Mouse (Mus musculus): ENCODE results near the gene Ccl6. TPM values are rescaled to one million over a fixed set of nuclear protein-coding genes. Genes with fewer than 3 reads are reported as not detected.

The Ccl6 gene
- polyA plus RNA-seq, 1 experiment from 2014 or later: 0.80 TPM

- 66% methylated on average over 9 of the region's 9 CpGs for WGBS
- no peaks in the 10 kb centered on the region for H3K27me3 ChIP-seq (ENCODE audit: control insufficient read depth, insufficient read depth, low read length)
- DNase-seq (ENCODE audit: low spot score) (no peak), ATAC-seq (replicated peaks; ENCODE audit: low FRiP score) (no peak)
- H3K4me1 ChIP-seq (replicated peaks; ENCODE audit: control insufficient read depth, insufficient read depth, low read length): no peaks in the 10 kb centered on the region
- no peaks in the 10 kb centered on the region for H3K9me3 ChIP-seq (ENCODE audit: control insufficient read depth, low read length)
- H3K4me2 ChIP-seq (ENCODE audit: low read depth, low read length, severe bottlenecking): no peak overlapping the region
- H3K4me3 ChIP-seq (ENCODE audit: low read depth, low read length): no peak overlapping the region
- no peaks in the 10 kb centered on the region for H3K36me3 ChIP-seq (ENCODE audit: control insufficient read depth, insufficient read depth, low read length)
- no peak overlapping the region for H3K27ac ChIP-seq (ENCODE audit: low read depth, low read length)
- no peak overlapping the region for H3K9ac ChIP-seq (ENCODE audit: low read length)
These were observed 20.1 kb downstream of the Ccl6 start for GRCm38 (mm10) chr11:83572834-83573233.

GRCm38 (mm10) chr11:83572223-83572622, 20.7 kb downstream of the Ccl6 start:
- ATAC-seq (replicated peaks; ENCODE audit: low FRiP score) (no peak), DNase-seq (ENCODE audit: low spot score) (no peak)
- no peaks in the 10 kb centered on the region for H3K9me3 ChIP-seq (ENCODE audit: control insufficient read depth, low read length)
- no peak overlapping the region for H3K9ac ChIP-seq (ENCODE audit: low read length)
- H3K4me3 ChIP-seq (ENCODE audit: low read depth, low read length): no peak overlapping the region
- no peak overlapping the region for H3K4me2 ChIP-seq (ENCODE audit: low read depth, low read length, severe bottlenecking)
- 93% methylated on average over 8 of the region's 8 CpGs for WGBS
- H3K4me1 ChIP-seq (replicated peaks; ENCODE audit: control insufficient read depth, insufficient read depth, low read length): no peaks in the 10 kb centered on the region
- H3K36me3 ChIP-seq (ENCODE audit: control insufficient read depth, insufficient read depth, low read length): no peaks in the 10 kb centered on the region
- no peak overlapping the region for H3K27ac ChIP-seq (ENCODE audit: low read depth, low read length)
- no peaks in the 10 kb centered on the region for H3K27me3 ChIP-seq (ENCODE audit: control insufficient read depth, insufficient read depth, low read length)

GRCm38 (mm10) chr11:83570189-83570588, 22.7 kb downstream of the Ccl6 start:
- no peaks in the 10 kb centered on the region for H3K36me3 ChIP-seq (ENCODE audit: control insufficient read depth, insufficient read depth, low read length)
- H3K9ac ChIP-seq (ENCODE audit: low read length): no peak overlapping the region
- DNase-seq (ENCODE audit: low spot score): no peak
- H3K4me2 ChIP-seq (ENCODE audit: low read depth, low read length, severe bottlenecking): no peak overlapping the region
- H3K9me3 ChIP-seq (ENCODE audit: control insufficient read depth, low read length): no peaks in the 10 kb centered on the region
- 91% methylated on average over 2 of the region's 2 CpGs for WGBS
- H3K27ac ChIP-seq (ENCODE audit: low read depth, low read length): no peak overlapping the region
- H3K4me1 ChIP-seq (replicated peaks; ENCODE audit: control insufficient read depth, insufficient read depth, low read length): no peaks in the 10 kb centered on the region
- no peak overlapping the region for H3K4me3 ChIP-seq (ENCODE audit: low read depth, low read length)
- no peaks in the 10 kb centered on the region for H3K27me3 ChIP-seq (ENCODE audit: control insufficient read depth, insufficient read depth, low read length)
- no peak for ATAC-seq (replicated peaks; ENCODE audit: low FRiP score)

GRCm38 (mm10) chr11:83569249-83569648, 23.6 kb downstream of the Ccl6 start:
- H3K27ac ChIP-seq (ENCODE audit: low read depth, low read length): no peak overlapping the region
- no peaks in the 10 kb centered on the region for H3K27me3 ChIP-seq (ENCODE audit: control insufficient read depth, insufficient read depth, low read length)
- WGBS: 96% methylated on average over 7 of the region's 7 CpGs
- no peak overlapping the region for H3K4me3 ChIP-seq (ENCODE audit: low read depth, low read length)
- H3K9ac ChIP-seq (ENCODE audit: low read length): no peak overlapping the region
- no peak overlapping the region for H3K4me2 ChIP-seq (ENCODE audit: low read depth, low read length, severe bottlenecking)
- H3K36me3 ChIP-seq (ENCODE audit: control insufficient read depth, insufficient read depth, low read length): no peaks in the 10 kb centered on the region
- DNase-seq (ENCODE audit: low spot score): no peak
- no peaks in the 10 kb centered on the region for H3K9me3 ChIP-seq (ENCODE audit: control insufficient read depth, low read length)
- H3K4me1 ChIP-seq (replicated peaks; ENCODE audit: control insufficient read depth, insufficient read depth, low read length): no peaks in the 10 kb centered on the region
- no peak for ATAC-seq (replicated peaks; ENCODE audit: low FRiP score)

GRCm38 (mm10) chr11:83568786-83569185, 24.1 kb downstream of the Ccl6 start:
- Histone ChIP-seq H3K9me3 (ENCODE audit: control insufficient read depth, low read length) (no peaks in the 10 kb centered on the region), H3K36me3 (ENCODE audit: control insufficient read depth, insufficient read depth, low read length) (no peaks in the 10 kb centered on the region), H3K9ac (ENCODE audit: low read length) (no peak overlapping the region), H3K27me3 (ENCODE audit: control insufficient read depth, insufficient read depth, low read length) (no peaks in the 10 kb centered on the region), H3K4me3 (ENCODE audit: low read depth, low read length) (no peak overlapping the region), H3K27ac (ENCODE audit: low read depth, low read length) (no peak overlapping the region), H3K4me1 (replicated peaks; ENCODE audit: control insufficient read depth, insufficient read depth, low read length) (no peaks in the 10 kb centered on the region), H3K4me2 (ENCODE audit: low read depth, low read length, severe bottlenecking) (no peak overlapping the region)
- DNase-seq (ENCODE audit: low spot score) (no peak), ATAC-seq (replicated peaks; ENCODE audit: low FRiP score) (no peak)
- WGBS: 84% methylated on average over 3 of the region's 3 CpGs

- no peak overlapping the region for H3K4me3 ChIP-seq (ENCODE audit: low read depth, low read length)
- H3K27me3 ChIP-seq (ENCODE audit: control insufficient read depth, insufficient read depth, low read length): no peaks in the 10 kb centered on the region
- 91% methylated on average over 9 of the region's 9 CpGs for WGBS
- no peaks in the 10 kb centered on the region for H3K4me1 ChIP-seq (replicated peaks; ENCODE audit: control insufficient read depth, insufficient read depth, low read length)
- H3K4me2 ChIP-seq (ENCODE audit: low read depth, low read length, severe bottlenecking): no peak overlapping the region
- no peak for DNase-seq (ENCODE audit: low spot score)
- H3K36me3 ChIP-seq (ENCODE audit: control insufficient read depth, insufficient read depth, low read length): no peaks in the 10 kb centered on the region
- no peak overlapping the region for H3K9ac ChIP-seq (ENCODE audit: low read length)
- no peak for ATAC-seq (replicated peaks; ENCODE audit: low FRiP score)
- H3K27ac ChIP-seq (ENCODE audit: low read depth, low read length): no peak overlapping the region
- H3K9me3 ChIP-seq (ENCODE audit: control insufficient read depth, low read length): no peaks in the 10 kb centered on the region
These were observed 24.8 kb downstream of the Ccl6 start for GRCm38 (mm10) chr11:83568061-83568460.

- no peak overlapping the region for H3K27ac ChIP-seq (ENCODE audit: low read depth, low read length)
- H3K36me3 ChIP-seq (ENCODE audit: control insufficient read depth, insufficient read depth, low read length): no peaks in the 10 kb centered on the region
- 70% methylated on average over 7 of the region's 7 CpGs for WGBS
- H3K27me3 ChIP-seq (ENCODE audit: control insufficient read depth, insufficient read depth, low read length): no peaks in the 10 kb centered on the region
- H3K9ac ChIP-seq (ENCODE audit: low read length): no peak overlapping the region
- no peak for ATAC-seq (replicated peaks; ENCODE audit: low FRiP score)
- no peak for DNase-seq (ENCODE audit: low spot score)
- no peaks in the 10 kb centered on the region for H3K9me3 ChIP-seq (ENCODE audit: control insufficient read depth, low read length)
- H3K4me2 ChIP-seq (ENCODE audit: low read depth, low read length, severe bottlenecking): no peak overlapping the region
- no peak overlapping the region for H3K4me3 ChIP-seq (ENCODE audit: low read depth, low read length)
- no peaks in the 10 kb centered on the region for H3K4me1 ChIP-seq (replicated peaks; ENCODE audit: control insufficient read depth, insufficient read depth, low read length)
These were observed 25.6 kb downstream of the Ccl6 start for GRCm38 (mm10) chr11:83567311-83567710.

GRCm38 (mm10) chr11:83566617-83567016, 26.3 kb downstream of the Ccl6 start:
- no peak overlapping the region for H3K9ac ChIP-seq (ENCODE audit: low read length)
- no peak for DNase-seq (ENCODE audit: low spot score)
- no peaks in the 10 kb centered on the region for H3K27me3 ChIP-seq (ENCODE audit: control insufficient read depth, insufficient read depth, low read length)
- H3K36me3 ChIP-seq (ENCODE audit: control insufficient read depth, insufficient read depth, low read length): no peaks in the 10 kb centered on the region
- no peak overlapping the region for H3K4me3 ChIP-seq (ENCODE audit: low read depth, low read length)
- ATAC-seq (replicated peaks; ENCODE audit: low FRiP score): no peak
- no peaks in the 10 kb centered on the region for H3K9me3 ChIP-seq (ENCODE audit: control insufficient read depth, low read length)
- H3K4me2 ChIP-seq (ENCODE audit: low read depth, low read length, severe bottlenecking): no peak overlapping the region
- no peak overlapping the region for H3K27ac ChIP-seq (ENCODE audit: low read depth, low read length)
- H3K4me1 ChIP-seq (replicated peaks; ENCODE audit: control insufficient read depth, insufficient read depth, low read length): no peaks in the 10 kb centered on the region

GRCm38 (mm10) chr11:83563754-83564153, 29.1 kb downstream of the Ccl6 start:
- WGBS: 68% methylated on average over 2 of the region's 2 CpGs
- H3K4me3 ChIP-seq (ENCODE audit: low read depth, low read length): no peak overlapping the region
- no peak for ATAC-seq (replicated peaks; ENCODE audit: low FRiP score)

More at GRCm38 (mm10) chr11:83563754-83564153, 29.1 kb downstream of the Ccl6 start:
- no peak overlapping the region for H3K27ac ChIP-seq (ENCODE audit: low read depth, low read length)
- H3K36me3 ChIP-seq (ENCODE audit: control insufficient read depth, insufficient read depth, low read length): no peaks in the 10 kb centered on the region
- H3K9me3 ChIP-seq (ENCODE audit: control insufficient read depth, low read length): no peaks in the 10 kb centered on the region
- no peaks in the 10 kb centered on the region for H3K4me1 ChIP-seq (replicated peaks; ENCODE audit: control insufficient read depth, insufficient read depth, low read length)
- H3K27me3 ChIP-seq (ENCODE audit: control insufficient read depth, insufficient read depth, low read length): no peaks in the 10 kb centered on the region
- DNase-seq (ENCODE audit: low spot score): no peak
- H3K9ac ChIP-seq (ENCODE audit: low read length): no peak overlapping the region
- H3K4me2 ChIP-seq (ENCODE audit: low read depth, low read length, severe bottlenecking): no peak overlapping the region

All from forebrain, embryonic 11.5 days (tissue).